Mouse (Mus musculus) layer of hippocampus, adult 9-11 months (tissue): Measurements from ENCODE around the gene Mfsd6.

Source experiments
- DNase-seq: peaks from one replicate; pipeline ENCODE4 v3.0.0; 2022

The Mfsd6 gene

DNA sequence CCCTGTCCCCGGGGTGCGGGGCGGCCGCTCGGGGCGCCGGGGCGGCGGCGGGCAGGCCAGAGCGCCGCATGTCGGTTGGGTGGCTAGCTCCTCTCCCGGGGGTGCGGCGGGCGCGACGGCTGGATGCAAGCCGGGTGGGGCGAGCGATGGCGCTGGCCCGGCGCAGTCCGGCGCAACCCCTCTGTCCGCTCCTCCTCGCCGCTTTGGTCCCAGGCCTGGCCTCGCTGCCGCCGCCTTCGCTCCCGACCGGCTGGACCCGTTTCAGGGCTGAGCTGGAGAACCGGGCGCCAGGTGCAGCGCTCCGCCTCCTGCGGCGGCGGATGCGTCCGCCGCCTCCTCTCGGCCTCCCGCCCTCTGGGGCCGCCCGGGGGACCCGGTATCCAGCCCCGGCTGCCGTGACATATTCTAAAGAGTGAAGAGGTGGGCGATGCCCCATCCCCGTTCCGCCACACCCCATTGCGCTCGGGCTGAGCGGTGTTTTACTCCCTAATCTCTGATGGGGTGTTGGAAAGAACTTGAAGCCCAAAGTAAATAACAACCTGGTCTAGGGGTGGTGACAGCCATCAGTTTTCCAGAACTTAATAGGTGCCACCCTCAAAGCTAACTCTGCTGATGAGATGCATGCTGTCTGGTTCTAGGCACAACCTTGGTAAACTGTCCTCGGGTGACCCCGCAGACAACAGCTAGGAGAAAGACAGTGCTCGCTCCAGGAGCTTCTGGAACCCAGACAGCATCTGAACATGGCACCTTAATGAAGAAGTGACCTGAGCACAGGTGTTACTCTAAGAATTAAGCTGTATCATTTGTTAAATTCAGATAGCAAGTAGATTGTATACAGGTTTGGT lies at the start of gene Mfsd6:
Gene Mfsd6, minus strand, starts transcription at position 407 of the 845 bp plus-strand sequence.
- DNase-seq: peak; percentile 31

- no peak for DNase-seq
These were observed 38.2 kb upstream of the Mfsd6 start for GRCm38 (mm10) chr1:52765176-52766111.

DNA sequence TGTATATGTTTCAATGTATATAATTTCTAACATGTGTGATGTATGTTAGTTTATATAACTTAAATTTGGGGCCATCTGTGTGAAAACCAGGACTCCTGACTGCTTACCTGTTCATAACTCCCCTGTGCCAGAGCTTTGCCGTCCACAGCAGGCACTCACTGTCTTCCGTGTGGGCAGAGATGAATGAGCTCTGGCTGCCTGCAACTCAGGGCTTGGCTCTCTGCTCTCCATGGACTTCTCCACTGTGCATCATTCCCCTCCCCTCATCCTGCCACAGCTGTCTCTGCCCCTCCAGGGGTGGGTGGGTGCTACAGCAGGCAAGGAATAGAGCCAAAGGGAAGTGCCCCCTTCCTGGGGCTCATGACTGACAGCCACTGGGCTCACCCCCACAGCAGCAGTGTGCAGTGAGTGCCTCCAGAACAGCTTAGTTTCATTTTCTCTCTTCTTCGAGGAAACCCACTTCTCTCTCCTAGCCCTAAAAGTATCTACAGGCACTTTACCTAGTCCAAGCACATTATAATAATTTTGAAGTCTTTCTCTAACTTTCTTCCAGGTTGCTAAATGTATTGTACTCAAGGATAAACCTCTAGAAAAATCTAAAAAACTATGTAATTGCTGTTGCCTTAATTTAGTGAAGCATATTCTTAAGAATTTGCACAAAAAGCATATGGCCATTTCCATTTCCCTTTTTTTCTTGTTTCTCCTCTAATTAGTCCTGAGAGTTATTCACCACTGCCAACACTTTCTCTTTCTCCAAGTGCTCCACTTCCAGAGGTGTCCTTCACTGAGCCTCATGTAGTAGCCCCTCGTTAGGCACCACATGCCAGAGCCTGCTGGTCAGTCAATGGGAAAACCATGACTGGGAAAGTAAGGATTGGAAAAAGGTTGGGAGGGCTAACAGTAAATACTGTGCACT lies 36.9 kb upstream of the Mfsd6 start:
- no peak for DNase-seq

DNA sequence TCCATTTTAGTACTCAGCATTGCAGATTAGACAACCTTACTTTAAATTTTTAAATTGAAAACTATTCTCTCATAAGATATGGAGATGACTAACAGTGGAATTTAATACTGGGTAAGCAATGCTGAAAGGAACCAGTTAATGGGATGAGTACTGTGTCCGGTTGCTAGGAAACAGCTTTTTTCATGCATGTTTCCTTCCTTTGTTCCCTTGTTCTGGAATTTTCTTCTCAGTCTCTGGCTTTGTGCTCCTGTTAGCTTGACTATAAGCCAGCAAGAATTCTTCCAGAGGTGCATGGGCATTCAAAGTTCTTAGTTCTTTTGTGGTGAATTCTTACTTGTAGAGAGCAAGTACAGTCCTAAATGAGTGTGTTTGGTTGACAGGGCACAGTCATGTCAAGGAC lies 30.9 kb upstream of the Mfsd6 start:
- DNase-seq: no peak

DNA sequence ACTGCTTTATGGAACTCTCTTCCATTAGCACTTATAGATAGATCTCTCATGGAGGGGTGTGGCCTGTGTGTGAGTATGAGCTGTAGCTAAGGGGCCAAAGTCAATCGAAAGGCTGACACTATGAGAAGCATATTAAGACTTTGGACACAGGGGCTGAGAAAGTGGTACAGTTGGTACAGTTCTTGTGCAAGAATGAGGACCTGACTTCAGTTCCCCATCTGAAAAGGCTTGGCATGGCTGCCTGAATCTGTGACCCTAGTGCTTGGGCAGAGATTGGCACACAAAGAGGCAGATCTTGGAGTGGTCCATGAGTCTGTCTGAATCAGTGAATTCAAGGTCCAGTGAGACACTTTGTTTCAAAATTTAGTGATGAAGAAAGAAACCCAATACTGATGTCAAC lies 27.1 kb upstream of the Mfsd6 start:
- no peak for DNase-seq

DNA sequence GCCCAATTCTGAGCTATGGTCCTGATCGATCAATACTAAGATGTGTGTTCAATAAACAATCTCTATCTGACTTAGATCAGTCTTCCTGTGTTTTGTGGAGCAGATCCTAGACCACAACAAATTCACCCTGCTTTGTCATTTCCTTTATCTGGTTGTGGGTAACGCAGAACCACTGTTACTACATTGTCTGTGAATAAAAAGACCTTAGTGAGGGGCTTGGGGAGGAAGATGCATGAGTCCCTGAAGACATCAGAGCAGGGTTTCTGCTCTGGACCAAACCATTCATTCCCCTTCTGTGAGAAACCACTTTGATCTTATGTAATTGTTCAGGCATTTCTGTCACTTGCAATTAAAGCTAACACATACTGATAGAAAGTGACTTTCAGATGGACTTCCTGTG lies 26.6 kb upstream of the Mfsd6 start:
- DNase-seq: no peak

- DNase-seq: no peak
These were observed 25.4 kb upstream of the Mfsd6 start for GRCm38 (mm10) chr1:52752706-52753105.

DNA sequence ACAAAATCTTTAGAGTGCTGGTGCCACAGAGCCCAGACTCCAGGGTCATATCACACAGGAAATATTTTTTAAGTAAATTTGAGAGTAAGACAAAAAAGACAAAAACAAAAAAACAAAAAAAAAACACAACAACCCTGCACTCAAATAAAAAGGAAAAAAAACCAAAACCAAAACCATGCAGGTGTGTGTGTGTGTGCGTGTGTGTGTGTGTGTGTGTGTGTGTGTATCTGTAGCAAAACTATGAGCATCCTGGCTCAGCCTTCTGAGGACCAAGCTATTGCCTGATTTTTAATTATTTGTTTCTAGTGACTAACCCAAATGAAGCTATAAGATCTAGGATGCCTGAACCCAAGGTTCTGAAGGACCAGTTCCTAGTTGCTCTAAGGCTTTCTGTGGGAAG lies 24.4 kb upstream of the Mfsd6 start:
- no peak for DNase-seq

DNA sequence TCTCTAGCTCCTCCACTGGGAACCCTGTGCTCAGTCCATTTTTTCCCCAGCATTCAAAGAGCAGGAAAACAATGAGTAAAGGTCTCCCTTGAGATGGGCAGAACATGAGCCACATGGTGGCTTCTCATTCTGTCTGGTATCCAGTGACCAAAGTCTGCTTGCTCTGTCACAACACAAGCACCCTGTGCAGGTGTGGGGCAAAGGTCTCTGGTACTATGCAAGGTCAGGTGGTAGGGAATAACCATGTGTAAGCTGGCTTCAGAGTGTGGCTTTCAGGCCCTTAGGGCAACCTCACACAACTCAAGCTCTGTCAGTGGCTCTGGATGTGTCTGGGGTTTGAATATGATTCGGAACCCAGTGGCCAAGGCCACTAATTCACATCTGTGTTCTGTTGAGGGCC lies 22.7 kb upstream of the Mfsd6 start:
- DNase-seq: no peak

- no peak for DNase-seq
These were observed 21.0 kb upstream of the Mfsd6 start for GRCm38 (mm10) chr1:52748260-52748659.

- no peak for DNase-seq
These were observed 15.3 kb upstream of the Mfsd6 start for GRCm38 (mm10) chr1:52742567-52742966.

DNA sequence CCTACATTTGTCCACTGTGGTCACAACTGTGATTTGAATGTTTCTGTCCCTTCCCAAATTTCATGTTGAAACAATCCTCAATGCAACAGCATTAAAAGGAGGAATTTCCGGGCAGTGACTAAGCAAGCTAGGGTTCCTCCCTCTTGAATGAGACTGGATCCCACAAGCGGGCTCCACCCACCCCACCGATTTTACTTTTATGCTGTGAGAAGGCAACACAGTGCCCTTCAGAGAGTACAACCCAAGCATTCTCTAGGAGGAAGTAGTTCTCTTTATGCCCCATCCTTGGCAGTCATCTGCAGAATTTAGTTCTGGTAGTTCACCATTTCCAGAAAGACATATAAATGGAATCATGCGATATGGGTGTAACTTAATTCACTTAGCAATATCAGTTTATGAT lies 6.9 kb upstream of the Mfsd6 start:
- DNase-seq: no peak

DNA sequence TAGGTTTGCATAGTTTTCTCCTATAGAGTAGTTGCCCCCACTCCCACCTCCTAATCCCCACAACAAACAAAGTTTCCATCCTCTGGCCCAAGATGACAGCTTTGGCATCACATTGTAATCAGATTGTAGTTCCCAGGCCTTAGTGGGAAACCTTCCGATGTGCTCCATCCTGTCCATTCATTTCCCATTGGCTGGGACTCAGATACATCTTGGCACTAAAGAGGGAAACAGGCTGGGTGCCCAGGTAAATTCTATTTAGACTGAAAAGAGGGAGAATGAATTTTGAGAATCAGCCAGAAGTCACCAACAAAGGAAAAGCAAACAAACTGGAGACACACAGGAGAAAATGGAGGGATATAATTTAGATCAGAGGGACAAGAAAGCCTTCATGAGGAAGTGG lies 3.0 kb upstream of the Mfsd6 start:
- no peak for DNase-seq

DNA sequence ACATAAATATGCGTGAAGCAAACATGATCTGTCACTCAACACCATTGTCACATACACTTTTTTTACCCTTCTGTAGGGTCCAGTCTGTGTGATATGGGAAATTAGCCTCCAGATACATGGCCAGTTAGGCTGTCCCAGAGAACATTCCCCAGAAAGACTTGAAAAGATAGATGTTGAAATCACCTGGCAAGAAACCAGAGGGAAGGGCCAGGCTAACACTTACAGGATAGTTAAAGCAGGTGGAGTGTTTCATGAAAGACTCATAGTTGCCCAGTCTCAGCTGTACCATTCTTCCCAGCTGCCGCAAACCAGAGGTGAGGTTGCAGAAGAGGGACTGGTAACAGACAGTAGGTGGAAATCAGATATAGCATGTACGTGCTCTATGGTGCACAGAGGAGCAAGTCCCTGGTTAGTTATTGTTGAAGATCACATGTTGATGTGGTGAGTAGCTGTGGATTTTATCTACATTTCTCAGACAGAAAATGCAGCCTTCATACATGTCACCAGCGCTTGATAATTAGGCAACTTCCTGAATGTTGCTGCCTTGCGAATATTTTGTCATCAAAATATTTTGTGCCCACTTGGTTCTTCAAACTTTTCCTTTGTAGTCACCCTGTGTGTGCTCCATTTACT lies 1.7 kb upstream of the Mfsd6 start:
- no peak for DNase-seq

DNA sequence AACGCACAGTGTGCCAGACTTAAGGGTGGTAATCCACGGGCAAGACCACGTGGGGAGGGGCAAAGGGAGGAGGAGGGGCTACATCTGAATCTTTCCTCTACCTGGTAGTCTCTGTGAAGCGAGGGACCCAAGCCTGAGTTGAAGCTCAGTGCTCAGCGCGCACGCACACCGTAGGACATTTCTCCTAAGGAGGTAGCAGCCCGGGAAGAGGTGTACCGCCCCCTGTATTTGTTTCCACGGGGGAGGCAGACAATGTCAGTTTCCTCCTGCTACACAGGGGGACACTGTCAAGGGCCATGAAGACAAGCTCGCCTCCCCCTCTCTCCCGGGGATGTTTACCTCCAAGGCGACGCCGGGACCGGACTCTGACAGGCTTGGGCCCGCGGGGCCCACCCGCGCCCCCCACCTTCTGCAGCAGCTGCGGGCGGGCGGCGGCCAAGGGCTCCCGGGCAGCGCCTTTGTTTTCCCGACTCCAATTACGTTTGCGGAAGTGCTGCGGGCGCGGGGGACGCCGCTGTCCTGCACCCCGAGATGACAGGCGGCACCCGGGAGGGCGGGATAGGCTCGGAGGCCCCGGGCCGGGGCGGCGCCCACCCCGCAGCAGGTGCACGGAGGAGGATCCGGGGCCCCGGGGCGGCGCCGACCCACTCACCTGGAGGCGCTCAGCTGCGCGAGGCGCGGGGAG lies 749 bp downstream of the Mfsd6 start:
- DNase-seq: peak; percentile 56

DNA sequence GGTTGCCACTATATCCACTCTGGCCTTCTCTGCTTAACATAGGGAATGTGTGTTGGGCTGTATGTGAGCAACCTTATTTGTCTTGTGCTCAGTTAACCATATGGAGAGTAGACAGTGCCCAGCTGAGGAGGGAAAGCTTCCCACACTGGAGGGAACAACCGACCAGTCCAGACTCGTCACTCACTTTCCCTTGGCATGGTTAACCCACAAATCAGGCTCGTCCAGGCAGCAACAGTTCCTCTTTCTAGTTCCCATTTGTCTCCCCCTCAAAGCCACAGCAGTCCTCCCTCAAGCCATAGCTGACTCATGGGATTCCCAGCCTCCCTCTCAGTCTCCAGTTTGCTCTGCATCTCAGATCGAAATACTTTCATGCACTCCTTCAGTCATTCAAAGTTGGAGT lies 4.7 kb downstream of the Mfsd6 start:
- peak; percentile 36 for DNase-seq

DNA sequence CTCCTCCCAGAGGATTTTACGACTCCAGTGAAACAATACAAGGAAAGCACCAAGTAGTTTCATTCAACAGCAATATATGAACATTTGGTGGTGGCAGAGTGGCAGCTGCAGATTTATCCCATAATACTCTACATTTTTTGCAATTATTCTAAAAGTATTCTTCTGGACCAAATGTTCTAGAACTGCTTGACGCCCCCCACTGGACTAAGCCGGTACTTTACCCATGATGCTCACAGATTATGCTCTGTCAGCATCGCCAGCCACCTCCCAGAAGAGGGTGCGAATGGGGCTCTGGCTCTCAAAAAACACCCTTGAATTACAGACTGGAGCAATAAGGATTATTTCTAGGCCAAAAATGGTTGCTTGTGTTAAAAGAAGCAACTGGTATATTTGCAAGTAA lies 8.2 kb downstream of the Mfsd6 start:
- peak; percentile 50 for DNase-seq

DNA sequence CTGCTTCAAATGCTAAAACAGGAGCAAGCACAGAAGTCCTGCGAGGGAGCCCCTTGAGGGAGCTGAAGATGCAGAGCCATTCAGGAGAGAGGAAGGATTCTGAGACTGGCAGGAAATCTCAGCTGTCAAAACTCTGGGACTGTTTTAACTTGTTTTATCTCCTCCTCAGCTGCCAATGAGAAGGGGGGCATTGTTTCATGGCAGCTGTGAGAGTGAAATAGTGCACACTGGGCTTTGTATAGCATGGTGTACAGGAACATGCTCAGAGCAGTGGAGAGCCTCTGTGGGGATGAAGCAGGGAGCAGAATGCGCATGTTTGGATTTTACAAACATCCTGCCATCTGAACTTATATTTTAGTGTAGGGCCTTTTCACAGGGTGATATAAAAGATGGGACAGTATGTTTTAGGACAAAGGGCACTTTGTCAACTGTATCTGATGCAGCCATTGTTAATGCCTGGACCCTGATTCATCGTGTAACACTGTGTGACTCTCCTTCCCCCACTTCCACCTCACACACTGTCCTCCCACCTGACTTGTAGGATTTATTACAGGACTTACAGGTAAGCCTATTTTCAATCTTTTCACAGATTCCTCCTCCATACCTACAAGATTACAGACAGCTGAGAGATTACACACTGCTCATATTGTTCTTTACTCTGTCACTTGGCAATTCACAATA lies 9.1 kb downstream of the Mfsd6 start:
- peak; percentile 42 for DNase-seq

GRCm38 (mm10) chr1:52714451-52714850 lies 12.8 kb downstream of the Mfsd6 start:
- DNase-seq: no peak

DNA sequence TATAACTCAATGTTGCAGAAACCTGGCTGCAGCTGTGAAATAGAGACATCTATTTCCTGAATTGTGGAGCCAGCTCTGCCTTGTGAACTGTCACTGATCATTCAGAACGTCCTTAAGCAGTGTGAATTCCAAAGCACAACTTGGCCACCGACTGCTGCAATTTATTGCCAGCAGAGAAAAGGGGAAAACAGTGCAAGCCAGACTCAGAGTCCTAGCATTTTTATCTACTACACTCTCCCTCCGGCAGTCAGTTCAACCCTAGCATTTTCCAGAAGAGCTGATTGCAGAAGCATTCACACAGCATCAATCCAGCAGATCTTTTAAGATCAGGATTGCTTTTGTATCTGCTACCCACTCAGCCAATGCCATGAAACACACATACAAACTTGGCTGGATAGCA lies 13.2 kb downstream of the Mfsd6 start:
- DNase-seq: no peak

DNA sequence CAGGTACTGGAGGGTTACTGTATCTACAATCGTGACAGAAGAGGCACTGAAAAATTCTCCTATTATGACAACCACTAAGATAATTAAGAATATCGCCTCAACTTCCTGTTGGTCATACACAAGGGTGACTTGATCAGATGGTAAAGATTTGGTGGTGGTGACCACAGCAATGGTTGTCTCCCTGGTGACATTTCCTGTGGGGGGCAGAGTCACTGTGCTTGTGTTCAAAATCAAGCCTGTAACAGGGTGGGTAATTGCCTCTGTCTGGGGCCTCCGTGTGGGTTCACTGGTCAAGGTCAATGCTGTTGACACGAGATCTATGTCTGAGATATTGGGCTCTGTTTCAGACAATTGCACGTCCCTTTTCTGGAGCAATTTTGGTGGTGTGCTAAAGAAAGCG lies 18.5 kb downstream of the Mfsd6 start:
- DNase-seq: no peak
